Mouse (Mus musculus): ENCODE measurements around the gene Retnla.

GRCm38 (mm10) chr16:48806521-48806920, 35.8 kb upstream of the Retnla start:
- TF ChIP-seq CTCF (IDR thresholded peaks at IDR 0.05): no peak
- no peak for TF ChIP-seq EP300 (IDR thresholded peaks at IDR 0.05)

Data from lung, postnatal 0 days (tissue).